Mouse (Mus musculus): ENCODE results near the gene Sorcs1. TPM values are rescaled to one million over a fixed set of nuclear protein-coding genes. Genes with fewer than 3 reads are reported as not detected.

Sorcs1 gene
- 6.3 and 8.0 TPM in 2 replicates for polyA plus RNA-seq (2016; fragmentation: Nextera tagmentation; extraction: Ambion mirVana)

GRCm38 (mm10) chr19:50677903-50678896, at the start of gene Sorcs1:
Sorcs1 (minus strand) TSS chr19:50678646.
- under 1% methylated on average over 69 of the region's 102 CpGs for WGBS
- peak within 1 kb of the TSS; percentile 71 for H3K27ac ChIP-seq

GRCm38 (mm10) chr19:50683277-50683676, 4.8 kb upstream of the Sorcs1 start:
- H3K9ac ChIP-seq, result no peak overlapping the region
- H3K27me3 ChIP-seq, result no peaks in the 10 kb centered on the region
- H3K9me3 ChIP-seq, result no peaks in the 10 kb centered on the region
- no peak for ATAC-seq (ENCODE audit: low FRiP score)
- no peak overlapping the region for H3K27ac ChIP-seq
- no peaks in the 10 kb centered on the region for H3K36me3 ChIP-seq (replicated peaks)
- no peak overlapping the region for H3K4me3 ChIP-seq (replicated peaks)
- no peak overlapping the region for H3K4me2 ChIP-seq
- H3K4me1 ChIP-seq, result no peaks in the 10 kb centered on the region
- WGBS, result 72% methylated on average over 2 of the region's 2 CpGs

More at GRCm38 (mm10) chr19:50677903-50678896, at the start of gene Sorcs1:
- peak; percentile 95 for ATAC-seq (ENCODE audit: low FRiP score)
- Histone ChIP-seq H3K36me3 (replicated peaks) (no peaks in the 10 kb centered on the region), H3K9ac (peak within 1 kb of the TSS; percentile 69), H3K4me2 (peak within 1 kb of the TSS; percentile 96), H3K4me1 (peaks cover 8% of the 10 kb centered on the region; the same call in 1 of the 2 replicates), H3K9me3 (no peaks in the 10 kb centered on the region), H3K4me3 (replicated peaks) (peak within 1 kb of the TSS; percentile 71), H3K27me3 (no peaks in the 10 kb centered on the region)

GRCm38 (mm10) chr19:50678946-50679345, 500 bp upstream of the Sorcs1 start:
- Histone ChIP-seq H3K36me3 (replicated peaks) (no peaks in the 10 kb centered on the region), H3K27ac (peak overlapping the region; percentile 71), H3K9me3 (no peaks in the 10 kb centered on the region), H3K9ac (peak overlapping the region; percentile 69), H3K4me1 (peaks cover 8% of the 10 kb centered on the region; the same call in 1 of the 2 replicates), H3K4me3 (replicated peaks) (peak overlapping the region; percentile 71), H3K27me3 (no peaks in the 10 kb centered on the region), H3K4me2 (peak overlapping the region; percentile 96)
- ATAC-seq (ENCODE audit: low FRiP score), result peak; percentile 28
- 0% methylated on average over 2 of the region's 2 CpGs for WGBS

GRCm38 (mm10) chr19:50676578-50677524, 1.6 kb downstream of the Sorcs1 start:
- no peaks in the 10 kb centered on the region for H3K9me3 ChIP-seq
- H3K36me3 ChIP-seq (replicated peaks), result no peaks in the 10 kb centered on the region
- H3K4me1 ChIP-seq, result peaks cover 8% of the 10 kb centered on the region; the same call in 1 of the 2 replicates
- H3K4me3 ChIP-seq (replicated peaks), result peak overlapping the region; percentile 71
- ATAC-seq (ENCODE audit: low FRiP score), result no peak
- H3K9ac ChIP-seq, result peak overlapping the region; percentile 69
- whole genome bisulfite sequencing, result 26% methylated on average over 19 of the region's 19 CpGs
- H3K27me3 ChIP-seq, result no peaks in the 10 kb centered on the region
- H3K4me2 ChIP-seq, result peak overlapping the region; percentile 96
- H3K27ac ChIP-seq, result no peak overlapping the region

DNA sequence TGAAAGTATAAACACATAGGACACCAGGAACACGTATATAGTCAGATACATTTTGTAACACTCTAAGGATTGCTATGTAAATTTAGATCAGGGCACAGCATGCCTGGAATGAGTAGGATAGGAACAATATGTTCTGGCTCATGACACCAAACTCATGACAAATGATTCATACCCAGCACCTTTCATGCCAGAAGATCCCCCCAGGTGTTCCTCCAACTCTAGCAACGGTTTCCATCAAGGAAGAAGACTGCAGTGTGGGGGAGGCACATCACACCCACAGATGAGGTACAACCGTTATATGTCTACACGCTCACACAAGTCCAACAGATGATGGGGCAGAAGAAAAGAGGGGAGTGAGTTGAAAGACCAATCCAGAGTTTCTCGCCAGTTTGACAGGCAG, 3.5 kb downstream of the Sorcs1 start:
- ATAC-seq (ENCODE audit: low FRiP score), result no peak
- no peak overlapping the region for H3K9ac ChIP-seq
- no peaks in the 10 kb centered on the region for H3K27me3 ChIP-seq
- WGBS, result 93% methylated on average over 5 of the region's 5 CpGs
- no peak overlapping the region for H3K4me2 ChIP-seq
- H3K36me3 ChIP-seq (replicated peaks), result no peaks in the 10 kb centered on the region
- H3K27ac ChIP-seq, result no peak overlapping the region
- no peak overlapping the region for H3K4me3 ChIP-seq (replicated peaks)
- H3K9me3 ChIP-seq, result no peaks in the 10 kb centered on the region
- H3K4me1 ChIP-seq, result peaks cover 8% of the 10 kb centered on the region; the same call in 1 of the 2 replicates

- no peaks in the 10 kb centered on the region for H3K9me3 ChIP-seq
- ATAC-seq (ENCODE audit: low FRiP score), result no peak
- WGBS, result 38% methylated on average over 8 of the region's 8 CpGs
These were observed 10.9 kb downstream of the Sorcs1 start for GRCm38 (mm10) chr19:50667516-50667915.

DNA sequence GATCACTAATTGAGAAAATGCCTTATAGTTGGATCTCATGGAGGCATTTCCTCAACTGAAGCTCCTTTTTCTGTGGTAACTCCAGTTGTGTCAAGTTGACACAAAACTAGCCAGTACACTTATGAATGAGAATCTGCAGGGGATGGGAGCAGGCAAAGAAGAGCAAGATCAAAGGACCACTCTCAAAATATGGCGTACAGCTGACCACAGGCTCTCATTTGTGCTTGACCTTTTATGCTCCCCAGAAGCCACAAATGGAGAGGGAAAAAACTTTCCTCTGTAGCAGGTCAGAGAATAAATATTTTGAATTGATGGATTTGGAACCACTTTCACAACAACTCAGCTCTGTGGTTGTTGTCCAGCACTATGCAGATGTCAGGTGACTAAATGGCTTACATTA, 14.1 kb downstream of the Sorcs1 start:
- H3K27me3 ChIP-seq, result no peaks in the 10 kb centered on the region
- no peak overlapping the region for H3K4me2 ChIP-seq
- H3K4me3 ChIP-seq (replicated peaks), result no peak overlapping the region
- H3K27ac ChIP-seq, result no peak overlapping the region
- no peak overlapping the region for H3K9ac ChIP-seq
- H3K36me3 ChIP-seq (replicated peaks), result no peaks in the 10 kb centered on the region
- no peaks in the 10 kb centered on the region for H3K4me1 ChIP-seq
- no peaks in the 10 kb centered on the region for H3K9me3 ChIP-seq
- WGBS, result 74% methylated on average over 1 of the region's 1 CpGs
- no peak for ATAC-seq (ENCODE audit: low FRiP score)

More at GRCm38 (mm10) chr19:50667516-50667915, 10.9 kb downstream of the Sorcs1 start:
- Histone ChIP-seq H3K4me1 (no peaks in the 10 kb centered on the region), H3K4me2 (no peak overlapping the region), H3K9ac (no peak overlapping the region), H3K36me3 (replicated peaks) (no peaks in the 10 kb centered on the region), H3K27me3 (no peaks in the 10 kb centered on the region), H3K27ac (no peak overlapping the region), H3K4me3 (replicated peaks) (no peak overlapping the region)

DNA sequence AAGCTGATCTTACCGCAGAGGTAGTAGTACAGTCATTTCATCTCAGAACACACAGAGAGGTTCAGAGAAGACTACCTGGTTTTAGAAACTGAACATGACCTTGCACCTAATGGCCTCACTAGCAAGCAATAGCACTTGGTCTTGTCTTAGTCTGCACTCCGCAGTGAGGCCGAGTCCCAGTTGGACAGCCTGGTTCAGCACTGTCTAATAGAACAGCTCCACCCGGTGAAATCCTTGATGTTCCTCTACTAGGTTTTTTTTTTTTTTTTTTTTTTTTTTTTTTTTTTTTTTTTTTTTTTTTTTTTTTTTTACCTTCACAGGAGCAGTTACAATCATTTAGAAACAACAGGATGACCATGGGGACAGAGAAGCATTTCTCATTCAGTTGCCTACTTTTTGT, 19.3 kb downstream of the Sorcs1 start:
- H3K9me3 ChIP-seq, result no peaks in the 10 kb centered on the region
- H3K4me3 ChIP-seq (replicated peaks), result no peak overlapping the region
- ATAC-seq (ENCODE audit: low FRiP score), result no peak
- 83% methylated on average over 4 of the region's 4 CpGs for WGBS
- no peak overlapping the region for H3K27ac ChIP-seq
- no peak overlapping the region for H3K4me2 ChIP-seq
- no peak overlapping the region for H3K9ac ChIP-seq
- no peaks in the 10 kb centered on the region for H3K27me3 ChIP-seq
- H3K4me1 ChIP-seq, result no peaks in the 10 kb centered on the region
- H3K36me3 ChIP-seq (replicated peaks), result no peaks in the 10 kb centered on the region

DNA sequence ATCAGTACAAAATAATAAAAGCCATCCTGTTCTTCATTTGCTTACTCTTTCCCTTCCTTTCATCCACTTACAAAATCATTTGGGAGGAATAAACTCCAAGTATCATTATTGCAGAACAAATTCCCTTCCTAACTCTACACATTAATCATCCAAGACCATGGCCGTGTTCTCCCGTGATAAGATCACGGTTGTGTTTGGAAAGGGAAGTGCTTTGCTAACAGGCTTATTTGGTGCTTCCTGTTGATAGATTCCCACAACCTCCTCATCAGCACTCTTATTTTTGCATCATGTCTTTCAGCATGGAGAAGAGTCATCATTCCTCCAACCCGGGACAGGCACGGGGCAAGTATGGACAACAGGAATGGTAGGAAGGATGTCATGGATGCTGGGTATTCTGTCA, 25.7 kb downstream of the Sorcs1 start:
- Histone ChIP-seq H3K4me1 (no peaks in the 10 kb centered on the region), H3K9ac (no peak overlapping the region), H3K27ac (no peak overlapping the region), H3K4me2 (no peak overlapping the region), H3K27me3 (no peaks in the 10 kb centered on the region), H3K36me3 (replicated peaks) (no peaks in the 10 kb centered on the region), H3K9me3 (no peaks in the 10 kb centered on the region), H3K4me3 (replicated peaks) (no peak overlapping the region)
- WGBS, result 94% methylated on average over 5 of the region's 5 CpGs
- ATAC-seq (ENCODE audit: low FRiP score), result no peak

DNA sequence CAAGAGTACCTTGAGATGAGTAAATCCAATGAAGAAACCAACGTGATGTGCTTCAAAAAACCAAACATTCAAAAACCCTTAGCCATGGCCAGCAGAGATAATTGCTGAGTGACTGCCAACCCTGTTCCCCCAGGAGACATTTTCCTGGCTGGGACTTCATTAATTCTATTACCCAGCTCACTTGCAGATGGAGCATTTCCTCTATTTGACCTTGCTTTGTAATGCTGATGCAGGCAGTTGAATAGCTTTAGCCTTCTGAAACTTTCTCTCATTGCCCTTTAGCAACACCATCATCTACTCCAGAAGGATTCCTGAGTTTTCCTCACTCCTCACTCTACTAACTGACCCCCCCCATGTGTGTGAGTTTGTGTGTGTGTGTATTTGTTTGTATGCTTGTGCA, 34.6 kb downstream of the Sorcs1 start:
- WGBS, result 53% methylated on average over 1 of the region's 1 CpGs
- H3K4me3 ChIP-seq (replicated peaks), result no peak overlapping the region
- H3K4me1 ChIP-seq, result peaks cover 9% of the 10 kb centered on the region
- H3K27me3 ChIP-seq, result no peaks in the 10 kb centered on the region
- H3K27ac ChIP-seq, result no peak overlapping the region
- ATAC-seq (ENCODE audit: low FRiP score), result no peak
- H3K9ac ChIP-seq, result no peak overlapping the region
- no peaks in the 10 kb centered on the region for H3K9me3 ChIP-seq
- no peaks in the 10 kb centered on the region for H3K36me3 ChIP-seq (replicated peaks)
- no peak overlapping the region for H3K4me2 ChIP-seq

DNA sequence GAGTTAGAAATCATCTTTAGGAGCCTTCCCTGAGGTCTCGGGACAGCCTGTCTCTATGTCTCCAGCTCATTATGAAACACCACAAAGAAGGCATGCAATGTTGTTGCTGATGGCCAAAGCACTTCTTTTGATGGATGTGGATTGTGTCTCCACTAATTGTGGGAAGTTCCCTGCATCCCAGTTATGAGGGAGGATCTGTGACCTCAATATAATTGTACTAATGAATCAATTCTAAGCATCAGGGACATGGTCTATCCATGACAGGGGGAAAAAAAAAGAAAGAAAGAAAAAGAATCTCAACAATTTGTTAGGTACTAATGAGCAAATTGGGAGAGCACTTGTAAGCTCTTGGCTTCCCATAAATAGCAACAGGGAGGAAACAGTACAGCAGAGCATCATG, 36.3 kb downstream of the Sorcs1 start:
- H3K4me2 ChIP-seq, result no peak overlapping the region
- H3K9ac ChIP-seq, result no peak overlapping the region
- H3K9me3 ChIP-seq, result no peaks in the 10 kb centered on the region
- no peaks in the 10 kb centered on the region for H3K27me3 ChIP-seq
- H3K27ac ChIP-seq, result no peak overlapping the region
- H3K36me3 ChIP-seq (replicated peaks), result no peaks in the 10 kb centered on the region
- no peak for ATAC-seq (ENCODE audit: low FRiP score)
- H3K4me1 ChIP-seq, result peaks cover 9% of the 10 kb centered on the region
- H3K4me3 ChIP-seq (replicated peaks), result no peak overlapping the region
- 49% methylated on average over 1 of the region's 1 CpGs for WGBS
